Comparison of ENCODE assay signal across 15 mouse cellular contexts in the genomic region with DNA sequence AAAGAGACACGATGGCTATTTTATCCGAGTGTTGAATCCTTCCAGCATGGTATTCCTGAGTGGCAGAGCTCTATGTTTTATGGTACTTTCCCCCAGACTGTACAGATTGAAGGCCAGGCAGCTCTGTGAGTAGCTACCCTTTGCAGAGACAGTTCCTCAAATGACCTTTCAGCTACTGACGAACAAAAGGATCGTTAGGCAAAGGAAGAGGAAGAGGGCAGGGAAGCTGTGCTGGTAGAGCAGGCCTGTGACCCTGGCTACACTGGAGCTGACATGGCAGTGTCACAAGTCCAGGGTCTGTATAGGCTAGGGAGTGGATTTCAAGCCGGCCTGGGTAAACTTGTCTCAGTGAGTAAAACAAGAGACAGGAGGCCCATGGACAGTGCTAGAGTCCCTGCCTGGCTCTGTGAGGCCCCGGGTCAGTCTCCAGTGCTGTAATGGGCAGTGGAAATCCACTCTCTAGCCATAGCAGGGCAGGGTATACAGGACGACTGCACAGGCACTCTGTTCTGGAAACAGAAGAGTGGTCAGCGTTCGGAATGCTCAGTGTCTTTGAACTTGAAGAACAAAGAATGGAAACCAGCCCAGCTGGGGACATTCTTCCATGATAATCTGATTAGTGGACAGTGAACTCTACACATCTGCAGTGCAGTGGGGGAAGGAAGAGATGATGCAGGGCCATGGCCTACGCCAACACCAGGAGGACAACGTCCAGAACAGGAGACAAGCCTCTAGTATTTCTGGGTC. TPM values are rescaled to one million over a fixed set of nuclear protein-coding genes. Genes with fewer than 3 reads are reported as not detected.
DNase-seq lines count a peak whose midpoint lies in the region; ATAC-seq lines count a peak whose summit lies in the region.
"Had no signal": no experiment of that assay in that cellular context is flagged by ENCODE, and none has a peak within 500 bp of the region (broad histone marks: within the 10 kb centered on the region; RNA-seq: fewer than 3 reads in every experiment).

No protein-coding gene starts in this region.

- H3K4me1 ChIP-seq in limb, embryonic 11.5 days (ENCODE audit: control insufficient read depth, insufficient read depth, low read length): no peaks in the 10 kb centered on the region

- ATAC-seq in limb, embryonic 11.5 days (ENCODE audit: insufficient number of reproducible peaks, low FRiP score, low TSS enrichment, low read depth): no peak

- no peaks in the 10 kb centered on the region for H3K9me3 ChIP-seq in limb, embryonic 11.5 days (ENCODE audit: control insufficient read depth, low read length)
- H3K9me3 ChIP-seq: embryonic facial prominence, embryonic 15.5 days; hindbrain, embryonic 13.5 days; limb, embryonic 15.5 days had no signal

- no peak overlapping the region for H3K9ac ChIP-seq in limb, embryonic 11.5 days (ENCODE audit: low read length)
- H3K9ac ChIP-seq: embryonic facial prominence, embryonic 15.5 days; hindbrain, embryonic 13.5 days; limb, embryonic 15.5 days had no signal

- peak; percentile 94 for DNase-seq in heart, adult 11 months
- no peak for DNase-seq in heart, postnatal 4 days
- DNase-seq in kidney, postnatal 10 days: peak; percentile 50
- DNase-seq in kidney, adult 18-20 months: no peak
- peak; percentile 8 for DNase-seq in MN1 (ENCODE audit: low spot score)
- no peak for DNase-seq in limb, embryonic 11.5 days (ENCODE audit: low spot score)
- DNase-seq in urinary bladder, postnatal 4 days (ENCODE audit: low spot score in 2 of 2): no peak
- no peak for DNase-seq in embryo, embryonic 10.5 days (ENCODE audit: low spot score)
- DNase-seq: adrenal gland, adult 8-10 months; B cell, adult 2 months; cerebellum, adult 11-12 months; right cerebral cortex, adult 18-20 months had no signal

- no peak overlapping the region for H3K4me3 ChIP-seq in limb, embryonic 11.5 days (ENCODE audit: low read depth, low read length)
- H3K4me3 ChIP-seq: embryonic facial prominence, embryonic 15.5 days; hindbrain, embryonic 13.5 days; limb, embryonic 15.5 days had no signal

- no peaks in the 10 kb centered on the region for H3K36me3 ChIP-seq in limb, embryonic 11.5 days (ENCODE audit: control insufficient read depth, insufficient read depth, low read length)
- H3K36me3 ChIP-seq: embryonic facial prominence, embryonic 15.5 days; hindbrain, embryonic 13.5 days; limb, embryonic 15.5 days had no signal

- no peak overlapping the region for H3K4me2 ChIP-seq in limb, embryonic 11.5 days (ENCODE audit: low read depth, severe bottlenecking)
- H3K4me2 ChIP-seq: embryonic facial prominence, embryonic 15.5 days; hindbrain, embryonic 13.5 days; limb, embryonic 15.5 days had no signal

- WGBS in limb, embryonic 11.5 days: 77% methylated on average over 11 of the region's 11 CpGs

- 0 out of 2 replicates have a peak overlapping the region, but pooled peaks have one; percentile 2 for H3K27ac ChIP-seq in limb, embryonic 11.5 days (replicated peaks; ENCODE audit: low read depth, low read length)
- H3K27ac ChIP-seq: embryonic facial prominence, embryonic 15.5 days; hindbrain, embryonic 13.5 days; limb, embryonic 15.5 days had no signal

- no peaks in the 10 kb centered on the region for H3K27me3 ChIP-seq in limb, embryonic 11.5 days (ENCODE audit: control insufficient read depth, insufficient read depth, low read length)
- H3K27me3 ChIP-seq: embryonic facial prominence, embryonic 15.5 days; hindbrain, embryonic 13.5 days; limb, embryonic 15.5 days had no signal

RNA-seq across cellular contexts. Expression of gene Xxylt1, which starts 51.3 kb away (rescaled TPM):
- 10 to 100 TPM; 15.9 to 17.3 TPM for total RNA-seq in heart, postnatal 4 days (2021)
- polyA plus RNA-seq in limb, embryonic 11.5 days (2014; fragmentation: Nextera tagmentation; extraction: Ambion mirVana): 16.2 and 19.4 TPM in 2 replicates

Comparison
In these comparisons a context has a peak if more than half of its experiments do, and no peak if none do; other contexts are left out.
1. DNase-seq: peak in heart, adult 11 months (single experiment), kidney, postnatal 10 days (single experiment) and MN1 (single experiment); none in heart, postnatal 4 days (single experiment), kidney, adult 18-20 months (single experiment), limb, embryonic 11.5 days (single experiment), urinary bladder, postnatal 4 days (0 of 2) and embryo, embryonic 10.5 days (single experiment).